Mouse (Mus musculus): ENCODE data around the gene Fhit. TPM values are rescaled to one million over a fixed set of nuclear protein-coding genes. Genes with fewer than 3 reads are reported as not detected.

The Fhit gene
- total RNA-seq, 2 experiments from 2014 or later = 1.3 to 2.1 TPM

- DNase-seq = no peak
- intact Hi-C loops (cut with DNase I) = no loop called here
These were observed 956.5 kb downstream of the Fhit start for GRCm38 (mm10) chr14:10205290-10205689.

GRCm38 (mm10) chr14:10194130-10194529 lies 967.7 kb downstream of the Fhit start:
- DNase-seq = no peak
- intact Hi-C loops (cut with DNase I) = no loop called here

- intact Hi-C loops (cut with DNase I) = no loop called here
- no peak for DNase-seq
These were observed 990.1 kb downstream of the Fhit start for GRCm38 (mm10) chr14:10171761-10172160.

- DNase-seq = no peak
- intact Hi-C loops (cut with DNase I) = no loop called here
These were observed 995.0 kb downstream of the Fhit start for GRCm38 (mm10) chr14:10166641-10167429.

- DNase-seq = no peak
- intact Hi-C loops (cut with DNase I) = no loop called here
These were observed 1012.0 kb downstream of the Fhit start for GRCm38 (mm10) chr14:10149872-10150271.

- intact Hi-C loops (cut with DNase I) = loop anchor here (1.0 kb wide), 1 partner anchor 13 kb away; no protein-coding TSS in a partner anchor
- DNase-seq = no peak
These were observed 1022.5 kb downstream of the Fhit start for GRCm38 (mm10) chr14:10139311-10139710.

GRCm38 (mm10) chr14:10133873-10134272 lies 1028.0 kb downstream of the Fhit start:
- no peak for DNase-seq
- intact Hi-C loops (cut with DNase I) = no loop called here

- intact Hi-C loops (cut with DNase I) = no loop called here
These were observed 1032.2 kb downstream of the Fhit start for GRCm38 (mm10) chr14:10129675-10130074.

GRCm38 (mm10) chr14:10129088-10129487 lies 1032.7 kb downstream of the Fhit start:
- DNase-seq = no peak
- intact Hi-C loops (cut with DNase I) = no loop called here

More at GRCm38 (mm10) chr14:10129675-10130074, 1032.2 kb downstream of the Fhit start:
- DNase-seq = no peak

GRCm38 (mm10) chr14:10126536-10126935 lies 1035.3 kb downstream of the Fhit start:
- intact Hi-C loops (cut with DNase I) = loop anchor here (1.0 kb wide), 1 partner anchor 13 kb away; no protein-coding TSS in a partner anchor
- no peak for DNase-seq

- intact Hi-C loops (cut with DNase I) = no loop called here
These were observed 1039.7 kb downstream of the Fhit start for GRCm38 (mm10) chr14:10122176-10122575.

GRCm38 (mm10) chr14:10096236-10096635 lies 1065.6 kb downstream of the Fhit start:
- intact Hi-C loops (cut with DNase I) = no loop called here
- no peak for DNase-seq

More at GRCm38 (mm10) chr14:10122176-10122575, 1039.7 kb downstream of the Fhit start:
- no peak for DNase-seq

GRCm38 (mm10) chr14:10079062-10079461 lies 1082.8 kb downstream of the Fhit start:
- intact Hi-C loops (cut with DNase I) = no loop called here
- DNase-seq = no peak

- intact Hi-C loops (cut with DNase I) = no loop called here
- DNase-seq = no peak
These were observed 1111.9 kb downstream of the Fhit start for GRCm38 (mm10) chr14:10049947-10050346.

- no peak for DNase-seq
- intact Hi-C loops (cut with DNase I) = no loop called here
These were observed 1114.6 kb downstream of the Fhit start for GRCm38 (mm10) chr14:10047123-10047783.

GRCm38 (mm10) chr14:10046336-10047122 lies 1115.3 kb downstream of the Fhit start:
- intact Hi-C loops (cut with DNase I) = no loop called here
- DNase-seq = no peak

GRCm38 (mm10) chr14:10038021-10038420 lies 1123.8 kb downstream of the Fhit start:
- no peak for DNase-seq
- intact Hi-C loops (cut with DNase I) = no loop called here

- DNase-seq = no peak
- intact Hi-C loops (cut with DNase I) = no loop called here
These were observed 1125.1 kb downstream of the Fhit start for GRCm38 (mm10) chr14:10036685-10037215.

- no peak for DNase-seq
- intact Hi-C loops (cut with DNase I) = no loop called here
These were observed 1126.2 kb downstream of the Fhit start for GRCm38 (mm10) chr14:10035682-10036081.

- DNase-seq = no peak
- intact Hi-C loops (cut with DNase I) = no loop called here
These were observed 1126.6 kb downstream of the Fhit start for GRCm38 (mm10) chr14:10035270-10035669.

- no peak for DNase-seq
- intact Hi-C loops (cut with DNase I) = no loop called here
These were observed 1138.5 kb downstream of the Fhit start for GRCm38 (mm10) chr14:10023382-10023781.
